Mouse (Mus musculus) lung, postnatal 4 days (tissue): Measurements from ENCODE around the gene Tcf7l1.

ENCODE experiments used
- DNase-seq, 2 experiments: peaks; one replicate each; pipeline ENCODE4 v3.0.0; 2021

The Tcf7l1 gene

GRCm38 (mm10) chr6:72696601-72697335 is 92.3 kb downstream of the Tcf7l1 start:
- DNase-seq, result no peak

- DNase-seq, result no peak
These were observed 94.3 kb downstream of the Tcf7l1 start for GRCm38 (mm10) chr6:72694791-72695204.

DNA sequence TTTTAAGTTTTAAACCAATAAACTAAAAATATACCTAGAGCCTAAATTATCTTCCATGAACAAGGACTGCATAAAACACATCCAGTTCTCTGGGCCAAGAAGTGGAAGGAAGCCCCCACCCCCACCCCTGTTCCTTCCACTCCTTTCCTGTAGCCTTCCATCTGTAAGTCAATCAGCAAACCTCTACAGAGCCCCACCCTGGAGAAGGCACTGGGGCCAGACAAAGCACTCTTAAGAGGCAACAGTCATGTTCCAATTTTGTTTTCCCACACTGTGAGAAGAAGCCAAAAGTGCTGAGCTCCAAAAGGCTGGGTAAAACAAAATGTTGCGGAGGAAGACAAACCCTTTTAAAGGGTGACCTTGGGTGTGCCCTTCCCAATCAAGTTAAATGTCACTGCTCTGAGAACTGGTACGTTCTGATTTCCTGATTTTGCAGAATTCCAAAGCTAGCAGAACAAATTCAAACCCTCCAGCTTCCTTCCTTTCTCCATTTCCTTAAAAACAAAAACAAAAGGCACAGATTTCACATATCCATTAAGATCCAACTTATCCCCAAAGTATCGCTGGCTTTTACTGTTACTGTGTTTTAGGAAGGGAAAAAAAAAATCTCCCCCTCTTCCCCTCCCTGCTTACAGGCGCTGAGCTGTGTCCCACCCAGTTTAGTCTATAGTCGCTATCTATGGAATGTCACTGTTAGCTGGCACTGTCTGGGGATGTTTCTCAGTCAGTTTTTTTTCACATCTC is 94.8 kb downstream of the Tcf7l1 start:
- no peak for DNase-seq

GRCm38 (mm10) chr6:72692469-72692868 is 96.6 kb downstream of the Tcf7l1 start:
- DNase-seq, result no peak

DNA sequence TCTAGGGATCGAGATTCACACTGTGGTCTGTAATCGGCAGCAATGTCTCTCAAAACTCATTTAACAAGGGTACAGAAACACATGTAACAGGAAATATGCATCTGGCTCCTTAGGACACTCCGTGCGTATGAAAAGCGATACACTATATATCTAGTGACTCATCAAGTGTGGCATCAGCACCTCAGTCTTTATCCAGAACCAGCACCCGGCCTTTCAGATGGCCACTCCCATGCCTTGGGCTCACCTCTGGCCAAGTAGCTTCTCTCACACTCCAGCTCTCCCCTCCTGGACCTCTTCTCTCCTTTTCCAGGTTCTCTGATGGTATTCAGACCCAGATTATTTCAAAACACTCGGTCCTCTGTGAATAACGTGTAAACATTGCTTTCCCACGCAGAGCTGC is 97.5 kb downstream of the Tcf7l1 start:
- DNase-seq, result no peak

- DNase-seq, result peak; percentile 39
These were observed 98.5 kb downstream of the Tcf7l1 start for GRCm38 (mm10) chr6:72690595-72690994.

DNA sequence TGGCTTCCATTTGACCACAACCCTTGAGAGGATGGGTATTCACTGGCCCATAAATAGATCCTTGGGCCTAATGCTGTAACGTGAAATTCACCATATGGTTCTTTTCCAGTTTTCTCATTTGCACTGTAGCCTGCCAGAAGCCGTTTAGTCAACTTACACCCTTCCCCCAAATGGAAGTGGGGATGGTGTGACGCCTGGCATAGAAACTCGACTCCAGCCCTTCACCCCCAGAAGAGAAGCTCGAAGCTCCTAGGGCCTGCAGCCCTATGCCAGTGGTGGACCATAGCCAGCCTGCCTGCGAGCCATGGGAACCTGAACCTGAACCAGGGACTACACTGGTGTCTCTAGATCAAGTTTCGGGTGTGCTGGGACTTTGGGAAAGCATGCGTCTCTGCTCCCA is 99.1 kb downstream of the Tcf7l1 start:
- DNase-seq, result peak in 1 of 2 experiments; percentile 64

DNA sequence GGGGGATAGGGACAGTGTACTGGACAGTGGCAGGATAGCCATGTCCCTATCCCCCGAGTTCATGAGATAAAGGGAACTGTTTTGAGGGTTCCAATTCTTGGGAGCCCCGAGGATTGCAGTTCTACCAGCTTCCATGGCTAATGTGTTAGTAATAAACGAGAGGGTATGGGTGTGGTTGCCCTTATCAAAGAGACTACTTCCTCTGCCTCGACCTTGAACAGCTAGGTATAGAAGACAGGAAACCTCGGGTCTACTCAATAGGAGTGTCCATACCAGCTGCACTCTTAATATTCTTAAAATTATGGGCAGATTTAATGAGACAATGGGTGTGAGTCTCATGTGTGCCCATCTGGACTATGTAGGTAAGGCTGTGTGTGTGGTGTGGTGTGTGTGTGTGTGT is 100.0 kb downstream of the Tcf7l1 start:
- no peak for DNase-seq

- DNase-seq, result peak; percentile 40 to 60
These were observed 103.9 kb downstream of the Tcf7l1 start for GRCm38 (mm10) chr6:72685165-72685564.

DNA sequence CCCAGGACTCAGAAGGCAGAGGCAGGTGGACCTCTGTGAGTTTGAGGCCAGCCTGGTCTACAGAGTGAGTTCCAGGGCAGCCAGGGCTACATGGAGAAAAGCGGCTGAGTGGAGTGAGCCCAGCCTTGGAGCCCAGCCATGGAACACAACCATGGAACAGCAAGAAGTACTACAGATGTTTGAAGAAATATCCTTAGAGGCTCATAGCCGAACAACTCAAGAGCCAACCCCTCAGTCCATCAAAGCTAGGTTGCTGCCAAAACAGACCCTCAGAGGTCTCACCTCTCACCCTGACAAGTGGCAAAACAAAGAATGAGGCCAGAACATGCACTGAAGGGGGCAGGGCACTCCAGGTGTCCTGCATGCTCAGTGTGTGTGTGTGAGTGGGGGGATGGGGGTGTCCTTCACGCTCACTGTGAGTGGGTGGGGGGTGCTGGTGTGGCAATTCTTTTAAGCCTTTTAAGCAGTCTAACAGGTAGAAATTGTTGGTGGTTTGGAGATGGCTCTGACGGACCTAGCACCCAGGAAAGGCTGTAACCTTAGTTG is 104.7 kb downstream of the Tcf7l1 start:
- DNase-seq, result peak in 1 of 2 experiments; percentile 57

- DNase-seq, result no peak
These were observed 106.8 kb downstream of the Tcf7l1 start for GRCm38 (mm10) chr6:72682238-72682637.

DNA sequence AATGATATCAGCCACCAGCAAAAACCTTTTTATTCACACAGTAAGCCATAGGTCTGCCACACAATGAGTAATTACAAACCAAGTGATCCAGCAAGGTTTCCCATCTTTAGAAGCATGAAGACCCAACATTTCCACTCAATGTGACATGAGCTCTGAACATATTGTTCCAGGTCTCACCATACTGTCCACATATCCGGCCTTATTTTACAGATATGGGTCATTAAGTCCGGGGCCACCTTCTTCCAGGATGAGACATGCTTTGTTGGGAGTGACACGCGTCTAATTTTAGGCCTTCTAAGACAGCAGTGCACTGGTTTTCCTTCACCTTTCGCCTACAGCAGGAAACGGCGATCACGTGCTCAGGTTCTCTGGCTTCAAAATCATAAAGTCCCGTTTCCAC is 108.1 kb downstream of the Tcf7l1 start:
- DNase-seq, result no peak

DNA sequence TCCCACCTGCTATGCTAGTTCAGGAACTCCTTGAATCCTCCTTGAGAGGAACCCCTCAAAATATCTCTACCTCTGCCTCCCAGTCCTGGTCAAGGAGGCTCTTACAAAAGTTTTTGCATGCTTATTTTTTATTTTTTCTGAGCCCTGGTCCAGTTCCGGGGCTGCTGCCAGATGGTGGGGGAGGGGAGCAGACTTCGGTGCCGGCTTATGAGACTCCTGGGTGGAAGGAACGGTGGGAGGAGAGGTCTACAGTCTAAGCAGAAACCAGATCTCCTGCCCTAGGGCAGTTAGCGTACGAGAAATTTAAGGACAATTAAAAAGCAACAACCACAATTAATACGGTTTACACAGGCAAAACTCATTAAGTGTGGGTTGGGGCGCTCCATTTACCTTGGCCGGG is 110.4 kb downstream of the Tcf7l1 start:
- peak; percentile 67 to 76 for DNase-seq

- DNase-seq, result peak; percentile 69 to 79
These were observed 111.4 kb downstream of the Tcf7l1 start for GRCm38 (mm10) chr6:72677510-72678220.

GRCm38 (mm10) chr6:72677079-72677478 is 112.0 kb downstream of the Tcf7l1 start:
- no peak for DNase-seq

GRCm38 (mm10) chr6:72676376-72676775 is 112.7 kb downstream of the Tcf7l1 start:
- peak in 1 of 2 experiments; percentile 55 for DNase-seq

DNA sequence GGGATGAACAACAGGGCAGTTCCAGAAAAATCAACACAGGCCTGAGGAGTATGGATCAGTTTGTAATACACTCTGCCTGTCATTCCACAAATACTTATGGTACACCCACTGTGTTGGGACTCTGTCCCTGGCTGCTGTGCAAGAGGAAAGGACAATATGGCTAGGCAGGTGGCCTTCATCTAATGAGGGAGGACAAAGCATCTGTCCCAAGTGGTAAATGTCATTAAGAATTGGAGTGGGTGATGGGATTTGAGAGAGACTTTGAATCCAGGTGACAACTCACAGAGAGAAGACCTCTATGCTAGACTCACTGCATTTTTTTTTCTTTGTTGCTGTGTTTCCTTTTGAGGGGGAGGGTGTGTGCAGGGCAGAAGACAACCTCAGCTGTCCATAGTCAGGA is 115.3 kb downstream of the Tcf7l1 start:
- DNase-seq, result no peak

DNA sequence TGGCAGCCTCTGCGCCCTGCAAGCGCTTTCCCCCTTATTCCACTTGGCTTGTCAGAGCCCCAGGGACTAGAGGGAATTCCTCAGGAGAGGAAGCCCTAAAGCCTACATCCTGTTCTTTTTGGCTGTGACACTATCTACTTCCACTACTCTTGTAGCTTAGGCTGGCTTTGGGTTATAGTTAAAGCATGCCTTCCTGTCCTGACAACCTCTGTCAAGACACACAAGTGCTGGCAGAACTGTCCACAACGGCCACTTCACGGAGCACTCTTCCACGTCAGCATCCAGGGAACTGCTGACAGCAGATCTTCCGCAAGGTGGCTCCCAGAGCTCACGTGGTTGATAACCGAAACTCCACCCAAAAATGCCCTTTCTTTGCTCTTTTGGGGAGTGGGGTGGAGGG is 117.9 kb downstream of the Tcf7l1 start:
- DNase-seq, result no peak

- peak; percentile 52 to 82 for DNase-seq
These were observed 122.0 kb downstream of the Tcf7l1 start for GRCm38 (mm10) chr6:72667021-72667420.

GRCm38 (mm10) chr6:72664290-72664689 is 124.8 kb downstream of the Tcf7l1 start:
- DNase-seq, result no peak

GRCm38 (mm10) chr6:72663000-72663399 is 126.1 kb downstream of the Tcf7l1 start:
- no peak for DNase-seq

- no peak for DNase-seq
These were observed 128.7 kb downstream of the Tcf7l1 start for GRCm38 (mm10) chr6:72660391-72660720.

DNA sequence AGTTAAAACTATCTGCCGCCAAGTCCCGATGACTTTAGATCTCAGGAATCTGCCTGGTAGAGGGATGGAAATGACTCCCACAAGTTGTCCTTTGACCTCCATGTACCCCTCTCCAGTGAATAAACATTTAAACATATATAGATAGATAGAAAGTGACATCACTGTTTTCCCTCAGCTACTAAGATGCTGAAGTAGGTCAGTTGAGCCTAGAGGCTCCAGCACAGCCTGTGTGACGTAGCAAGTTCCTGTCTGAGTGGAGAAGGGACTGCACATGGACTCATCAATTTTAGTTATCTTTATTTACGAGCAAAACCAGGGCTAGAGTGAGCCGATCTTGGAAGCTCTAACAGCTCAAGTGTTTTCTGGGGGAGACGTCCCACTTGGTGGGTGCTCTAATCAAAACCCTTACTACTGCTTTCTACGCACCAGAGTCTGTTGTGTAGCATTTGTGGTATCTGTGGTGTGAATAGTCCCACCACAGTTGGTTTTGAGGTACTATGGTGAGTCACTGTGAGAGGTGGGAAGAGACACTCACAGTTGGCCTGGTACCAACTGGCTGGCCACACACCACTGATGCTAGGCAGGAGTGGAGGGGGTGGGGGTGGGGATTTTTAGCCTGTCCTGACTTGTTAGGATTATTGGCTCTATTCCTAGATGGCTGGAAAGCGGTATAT is 129.2 kb downstream of the Tcf7l1 start:
- DNase-seq, result no peak
